Mouse (Mus musculus) lung, adult 2 months (tissue): ENCODE measurements around the gene Yeats2.

Source experiments
- CTCF ChIP-seq: fragments of 200-500 bp; IDR thresholded peaks from 2 replicates; pipeline ENCODE4 v1.5.1; 2011; ENCODE audit warnings: mild to moderate bottlenecking, low read length, control low read depth; ENCODE audit not compliant: insufficient read depth
- POLR2A ChIP-seq: fragments of 200-500 bp; IDR thresholded peaks from 2 replicates; pipeline ENCODE4 v1.6.1; 2011; ENCODE audit warnings: low read depth, mild to moderate bottlenecking, control low read depth, low read length, borderline replicate concordance; ENCODE audit errors: extremely low read depth

- TF ChIP-seq POLR2A = no peak
- TF ChIP-seq CTCF = no peak
Observed at GRCm38 (mm10) chr16:20271339-20271738, 130.5 kb downstream of the Yeats2 start.
